Mouse (Mus musculus) testis, postnatal 10 days (tissue): ENCODE results near the gene Sec14l4.

Source experiments
- DNase-seq: peaks from one replicate; pipeline ENCODE4 v3.0.0; 2021; ENCODE audit warnings: low spot score

The Sec14l4 gene

DNA sequence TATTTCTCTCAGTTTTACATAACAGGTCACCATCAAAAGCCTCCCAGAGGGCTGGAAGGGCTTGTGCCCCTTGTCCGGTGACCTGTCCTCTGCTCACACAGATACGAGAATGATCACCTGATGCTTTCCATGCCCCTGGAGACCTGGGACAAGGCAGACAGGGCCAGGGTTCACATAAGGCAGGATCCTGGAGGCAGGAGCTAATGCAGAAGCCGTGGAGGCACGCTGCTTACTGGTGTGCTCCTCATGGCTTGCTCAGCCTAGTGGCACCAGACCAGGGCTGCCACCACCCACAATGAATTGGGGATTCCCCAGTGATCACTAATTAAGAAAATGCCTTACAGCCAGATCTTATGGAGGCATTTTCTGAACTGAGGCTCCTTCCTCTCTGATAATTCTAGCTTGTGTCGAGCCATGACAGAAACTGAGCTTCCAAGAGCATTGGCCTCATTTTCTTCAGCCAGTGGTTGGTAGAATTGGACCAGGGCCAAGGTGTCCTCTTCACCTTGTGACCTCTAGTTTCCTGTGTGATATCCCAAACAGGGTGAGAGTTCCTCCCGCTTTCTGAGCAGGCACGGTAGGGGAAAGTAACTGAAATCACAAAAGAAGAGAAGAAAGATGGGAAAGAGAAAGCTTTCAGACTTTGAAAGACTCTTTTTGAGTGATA, 47.1 kb downstream of the Sec14l4 start:
- DNase-seq, result no peak

DNA sequence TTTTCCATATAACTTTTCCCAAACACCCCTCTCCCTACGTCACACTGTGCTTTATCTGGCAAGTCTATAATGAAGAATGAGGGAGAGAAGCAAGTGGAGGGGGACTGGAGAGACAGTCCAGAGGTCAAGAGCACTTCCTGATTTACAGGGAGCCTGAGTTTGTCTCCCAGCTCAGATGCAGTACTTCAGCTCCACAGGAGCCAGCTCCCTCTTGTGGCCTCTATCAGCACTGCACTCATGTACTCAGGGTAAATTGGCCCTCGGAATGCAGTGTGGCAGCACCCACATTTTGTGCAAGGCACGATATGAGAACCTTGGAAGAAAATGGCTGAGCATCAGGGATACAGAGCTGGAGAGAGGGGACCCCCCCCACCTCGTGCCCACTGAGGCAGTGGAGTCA, 49.0 kb downstream of the Sec14l4 start:
- peak; percentile 77 for DNase-seq

DNA sequence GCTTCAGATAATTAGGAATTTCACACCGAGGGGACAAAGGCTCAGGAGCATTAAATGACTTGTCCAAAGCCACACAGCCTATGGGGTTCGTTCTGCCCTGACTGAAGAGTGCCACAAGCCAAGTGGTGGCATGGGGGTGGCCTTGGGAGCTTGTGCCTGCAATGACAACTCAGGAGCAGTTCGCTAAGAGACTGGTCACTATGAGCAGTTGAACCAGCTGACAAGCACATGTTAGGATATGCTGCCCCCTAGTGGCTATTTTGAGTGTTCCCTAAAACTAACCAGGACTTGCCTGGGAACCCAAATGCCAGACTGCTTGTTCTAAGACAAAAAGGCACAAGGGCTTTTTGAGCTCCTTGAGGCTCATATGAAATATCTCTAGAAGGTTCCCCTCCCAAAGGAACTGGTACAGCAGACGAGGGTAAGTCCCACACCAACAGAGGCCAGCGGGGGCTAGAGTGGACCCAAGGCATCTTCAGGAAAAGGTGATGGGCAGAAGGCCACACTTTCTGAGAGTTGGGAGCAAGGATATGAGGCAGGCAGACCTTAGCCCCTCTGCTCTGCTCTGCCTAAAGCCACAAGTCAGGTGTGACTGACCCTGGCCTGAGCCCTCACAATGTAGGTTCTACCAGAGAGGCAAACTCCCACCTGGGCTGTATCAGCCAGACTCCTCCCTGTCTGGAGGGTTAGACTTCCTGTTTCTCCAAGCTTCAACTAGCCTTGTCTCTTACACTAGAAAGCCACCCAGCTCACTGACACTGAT, 52.2 kb downstream of the Sec14l4 start:
- DNase-seq, result peak; percentile 60

DNA sequence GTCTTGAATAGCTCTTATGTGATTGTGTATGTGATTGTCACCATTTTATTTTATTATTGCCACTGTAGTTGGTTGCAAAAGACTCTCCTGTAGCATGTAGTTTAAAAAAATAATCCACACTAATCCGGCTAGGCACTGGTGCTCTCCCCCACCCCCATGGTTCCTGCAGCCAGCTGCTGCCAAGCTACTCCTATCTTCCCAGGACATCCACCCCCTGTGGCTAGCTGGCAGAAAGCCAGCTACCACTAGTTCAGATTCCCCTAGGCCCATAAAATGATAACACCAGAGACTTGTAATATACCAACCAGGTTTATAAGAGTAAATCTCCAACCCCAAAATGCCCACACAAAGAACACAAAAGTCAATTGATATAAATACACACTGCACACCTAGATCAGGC, 55.0 kb downstream of the Sec14l4 start:
- no peak for DNase-seq

DNA sequence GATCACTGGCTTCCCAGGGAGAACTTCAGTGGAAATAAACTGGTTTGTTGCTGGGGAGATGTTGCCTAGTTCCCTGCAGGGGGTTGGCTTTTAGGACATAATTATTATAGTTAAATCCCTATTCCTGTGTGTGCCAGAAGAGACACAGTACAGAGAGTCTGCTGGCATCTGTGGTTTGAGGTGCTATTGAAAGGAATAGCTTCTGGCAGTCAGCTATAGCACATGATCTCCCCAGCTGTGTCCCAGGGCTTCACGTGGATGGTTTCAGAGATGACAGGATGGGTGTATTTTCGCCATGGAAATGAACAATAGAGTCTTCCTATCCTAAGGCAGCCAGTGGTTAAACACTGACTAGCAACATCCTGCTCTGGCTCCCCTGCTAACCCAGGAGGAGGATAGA, 56.0 kb downstream of the Sec14l4 start:
- no peak for DNase-seq

DNA sequence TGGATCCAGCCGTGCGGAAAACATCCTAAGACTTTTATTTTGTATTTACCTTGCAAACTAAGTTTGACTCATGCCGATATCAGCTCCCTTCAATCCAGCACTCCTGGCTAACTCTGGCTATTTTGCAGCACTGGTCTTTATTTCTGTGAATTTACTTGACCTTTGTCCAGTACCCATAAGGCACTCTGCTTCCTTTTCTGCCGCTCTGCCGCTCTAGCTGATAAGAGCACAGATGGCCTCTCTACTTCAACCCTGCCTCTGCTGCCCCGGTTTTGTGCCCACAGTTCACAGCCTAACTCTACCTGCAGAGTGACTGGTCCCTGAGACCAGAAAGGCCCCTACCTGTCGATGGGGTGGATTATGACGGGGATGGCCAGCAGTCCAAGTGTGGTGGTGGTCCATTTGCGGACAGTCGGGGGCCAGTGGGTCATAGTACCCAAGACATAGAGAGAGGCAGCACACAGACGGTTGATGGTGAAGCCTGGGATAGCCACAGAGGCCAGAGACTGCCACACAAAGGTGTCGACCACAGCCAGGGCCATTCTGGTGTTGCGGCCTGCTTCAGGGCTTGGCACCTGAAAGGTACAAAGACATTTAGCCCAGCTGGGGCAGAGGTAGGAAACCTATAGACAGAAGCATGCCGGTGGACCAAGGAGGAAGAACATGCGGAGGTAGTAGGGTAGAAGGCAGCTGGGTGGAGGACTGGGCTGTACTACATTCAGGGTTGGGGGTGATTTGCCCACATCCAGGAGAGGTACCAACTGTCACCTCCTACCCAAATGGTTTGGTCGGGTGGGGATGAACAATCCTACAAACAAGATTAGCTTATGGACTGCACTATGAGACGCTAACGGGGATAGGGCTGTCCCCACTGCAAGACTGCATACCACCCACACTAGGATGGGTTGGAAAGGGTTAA, 62.5 kb downstream of the Sec14l4 start:
- no peak for DNase-seq

DNA sequence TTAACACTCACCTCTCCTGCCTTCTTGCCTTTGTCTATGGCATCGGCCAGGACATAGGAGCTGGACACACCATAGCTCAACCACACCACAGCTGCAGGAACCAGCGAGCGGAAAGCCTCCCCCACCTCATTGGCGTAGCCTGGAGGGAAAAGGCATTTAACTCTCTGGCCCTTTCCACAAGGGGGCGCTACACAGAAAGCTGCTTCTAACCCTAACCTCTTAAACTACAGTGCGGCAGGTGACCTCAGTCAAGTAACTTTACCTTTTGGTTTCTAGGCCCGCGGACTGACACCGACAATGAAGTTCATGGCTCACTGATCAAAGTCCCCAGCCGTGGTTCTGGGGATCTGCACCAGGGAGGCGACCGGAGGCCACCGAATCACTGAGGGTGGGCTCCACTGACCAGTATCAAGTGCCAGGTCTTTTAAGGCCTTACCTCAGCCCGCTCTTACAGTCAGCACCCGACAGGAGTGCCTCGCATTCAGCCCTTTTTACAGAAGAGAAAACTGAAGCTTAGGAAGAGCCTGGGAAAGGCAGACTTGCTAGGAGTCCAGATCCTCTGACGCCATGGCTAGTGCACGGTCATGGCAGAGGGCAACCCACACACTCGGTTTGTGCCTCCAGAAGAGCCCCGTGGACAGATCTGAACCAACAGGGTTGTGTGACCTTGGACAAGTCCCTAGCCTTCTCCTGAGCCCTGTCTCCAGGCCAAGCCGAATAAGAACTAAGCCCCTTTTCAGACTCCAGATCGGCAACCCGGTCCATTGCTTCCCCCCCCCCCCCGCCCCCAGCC, 63.3 kb downstream of the Sec14l4 start:
- DNase-seq, result peak; percentile 85

DNA sequence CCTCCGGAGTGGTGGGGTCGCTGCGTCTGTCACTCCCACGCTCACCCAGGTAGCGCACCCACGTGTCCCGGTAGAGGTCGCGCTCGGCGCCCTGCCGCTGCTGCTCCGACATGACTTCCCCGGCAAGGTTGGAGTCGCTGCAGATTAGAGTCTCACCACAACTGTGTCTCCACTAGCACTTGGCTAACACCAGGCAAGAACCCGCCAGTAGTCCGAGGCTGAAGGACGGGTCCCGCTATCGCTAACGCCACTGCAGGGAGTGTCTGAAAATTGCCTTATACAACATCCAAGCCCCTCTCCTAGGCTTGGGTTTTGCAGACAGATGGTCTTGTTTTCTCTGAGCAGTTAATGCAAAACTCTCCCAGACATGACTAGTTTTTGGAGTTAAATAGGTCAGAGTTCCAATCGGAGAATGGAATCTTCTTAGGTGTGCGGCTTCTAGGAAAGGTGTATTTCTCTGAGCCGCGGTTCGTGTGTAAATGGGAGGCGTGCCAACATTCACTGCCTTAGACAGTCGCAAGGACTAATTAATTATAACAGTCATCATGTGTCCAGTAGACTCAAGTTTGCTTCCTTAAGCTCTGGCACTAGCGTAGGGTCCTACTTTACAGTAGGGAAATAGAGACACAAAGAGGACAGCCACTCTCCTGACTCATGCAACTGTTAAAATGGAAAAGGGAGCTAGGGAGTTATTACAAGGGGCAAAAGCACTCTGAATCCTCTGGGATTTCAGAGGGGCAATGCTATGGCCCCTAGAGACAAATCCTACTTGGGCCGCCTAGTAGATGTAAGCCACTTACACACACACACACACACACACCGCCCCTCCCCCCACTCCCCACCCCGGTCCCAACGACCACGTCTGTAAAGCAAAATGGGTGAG, 64.2 kb downstream of the Sec14l4 start, which contains the start of gene Mtfp1:
Gene Mtfp1 (minus strand): TSS at position 275 of the 883 bp plus-strand sequence.
- peak; percentile 65 for DNase-seq

DNA sequence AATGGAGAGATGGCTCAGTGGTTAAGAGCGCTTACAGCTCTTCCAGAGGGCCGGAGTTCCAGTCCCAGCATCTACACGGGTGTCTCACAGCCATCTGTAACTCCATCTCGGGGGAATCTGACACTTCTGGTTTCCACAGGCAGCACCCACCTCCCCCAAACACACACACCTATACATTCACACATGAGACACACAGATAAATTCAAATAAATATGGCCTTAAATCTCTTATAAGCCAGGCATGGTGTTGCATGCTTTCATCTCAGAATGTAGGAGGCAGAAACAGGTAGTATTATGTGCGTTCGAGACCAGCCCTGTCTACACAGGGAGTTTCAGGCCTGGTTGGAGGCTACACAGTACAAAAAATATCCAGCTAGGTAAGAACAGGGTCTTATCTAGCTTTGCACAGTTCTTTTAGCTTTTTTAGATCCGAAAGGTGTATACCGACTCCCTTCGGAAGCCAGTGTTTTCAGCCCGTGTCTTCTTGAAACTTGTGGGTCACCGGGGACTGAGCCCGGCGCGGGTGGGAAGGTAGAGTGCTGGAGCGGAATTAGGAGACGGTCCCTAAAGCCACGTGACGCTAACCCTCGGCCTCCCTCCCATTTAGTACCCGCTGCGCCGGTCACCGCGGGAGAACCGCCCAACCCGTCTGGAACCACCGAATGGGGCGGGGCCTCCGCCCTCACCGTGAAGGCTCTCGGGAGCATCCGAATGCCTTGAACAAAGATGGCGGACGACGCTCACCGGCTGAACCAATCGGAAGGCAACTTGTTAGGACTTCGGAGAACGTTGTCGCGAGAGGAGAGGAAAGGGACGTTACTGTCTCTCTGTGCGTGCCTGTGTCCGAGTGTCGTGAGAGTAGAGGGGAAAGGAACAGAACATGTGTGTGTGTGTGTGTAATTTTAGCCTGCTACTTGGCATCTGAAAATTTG, 65.1 kb downstream of the Sec14l4 start:
- DNase-seq, result peak; percentile 97

DNA sequence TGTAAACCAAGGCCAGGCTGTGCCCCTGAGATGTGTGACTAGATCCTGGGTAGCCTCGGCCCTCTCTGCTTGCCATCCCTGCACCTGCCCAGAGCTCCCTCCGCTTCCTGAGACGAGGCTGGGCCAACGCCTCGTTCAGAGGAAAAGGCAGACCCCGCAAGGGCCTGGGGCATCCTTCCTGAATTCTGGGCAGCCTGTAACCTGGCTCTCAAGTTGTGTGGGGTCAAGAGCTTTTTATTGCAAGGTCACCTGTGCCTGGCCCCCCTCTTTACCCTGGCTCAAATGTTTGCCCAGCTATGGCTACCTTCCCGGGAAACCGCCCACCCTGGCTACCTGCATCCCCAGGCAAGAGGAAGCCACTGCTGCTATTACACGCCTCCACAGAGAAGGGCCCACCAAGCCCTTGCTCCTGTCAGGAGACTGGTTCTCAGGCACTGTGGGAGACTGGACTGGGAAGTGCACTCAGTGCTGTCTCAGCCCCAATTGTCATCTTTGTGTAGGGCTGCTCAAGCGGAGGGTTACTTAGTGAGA, 65.9 kb downstream of the Sec14l4 start:
- no peak for DNase-seq
